Mouse (Mus musculus) small intestine, adult 2 months (tissue): ENCODE measurements around the gene Irak4.

Experiments used
- CTCF ChIP-seq: fragments of 200-500 bp; IDR thresholded peaks from 2 replicates; pipeline ENCODE4 v1.5.1; 2012; ENCODE audit warnings: low read depth, mild to moderate bottlenecking, control low read depth, inconsistent platforms, low read length, moderate library complexity, mixed read lengths; ENCODE audit not compliant: insufficient replicate concordance, insufficient read length; ENCODE audit errors: extremely low read depth
- POLR2A ChIP-seq: fragments of 200-500 bp; IDR thresholded peaks from 2 replicates; pipeline ENCODE4 v1.6.1; 2012; ENCODE audit warnings: low read depth, mild to moderate bottlenecking, control low read depth, inconsistent platforms, low read length, moderate library complexity

DNA sequence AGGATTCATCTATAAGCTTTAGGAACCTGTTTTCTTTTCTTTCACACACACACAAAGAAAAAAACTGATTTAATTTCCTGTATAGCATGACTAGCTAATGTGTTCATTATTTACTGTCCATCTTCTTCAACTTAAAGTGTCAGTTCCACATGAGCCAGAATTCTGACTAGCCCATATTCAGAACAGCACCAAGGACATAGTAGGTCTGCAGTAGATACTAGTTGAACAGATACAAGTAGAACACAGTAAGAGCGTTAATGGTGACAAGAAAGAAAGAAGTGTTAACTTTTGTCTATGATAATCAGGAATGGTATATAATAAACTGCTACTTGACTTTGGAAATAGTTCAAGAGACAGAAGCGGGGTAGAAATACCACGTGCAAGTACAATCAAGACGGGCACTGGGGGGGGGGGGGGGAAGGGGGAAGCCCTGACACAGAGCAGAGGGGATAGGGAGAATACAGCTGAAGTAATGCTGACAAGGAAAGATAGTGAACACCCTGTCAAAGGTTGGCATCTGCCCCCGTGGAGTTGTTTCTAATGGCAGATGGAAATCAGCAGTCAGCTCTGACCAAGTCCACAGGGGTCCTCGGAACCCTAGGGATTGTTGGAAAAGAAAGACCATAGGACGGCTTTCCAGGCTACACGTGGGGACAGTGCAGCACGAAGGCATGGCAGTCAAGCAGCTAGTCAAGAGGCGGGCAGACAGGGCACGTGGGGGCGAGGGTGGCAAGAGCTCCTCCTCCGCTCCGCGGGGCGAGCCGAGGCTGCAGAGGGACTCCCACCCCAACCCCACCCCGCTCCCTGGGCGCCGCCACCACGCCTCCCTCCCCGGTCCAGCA is 655 bp upstream of the Irak4 start:
- TF ChIP-seq CTCF, result no peak
- no peak for TF ChIP-seq POLR2A
